Mouse (Mus musculus) lung, adult 2 months (tissue): ENCODE data around the gene Kdm4b.

Experiments used
- CTCF ChIP-seq: fragments of 200-500 bp; IDR thresholded peaks from 2 replicates; pipeline ENCODE4 v1.5.1; 2011; ENCODE audit warnings: mild to moderate bottlenecking, low read length, control low read depth; ENCODE audit not compliant: insufficient read depth
- POLR2A ChIP-seq: fragments of 200-500 bp; IDR thresholded peaks from 2 replicates; pipeline ENCODE4 v1.6.1; 2011; ENCODE audit warnings: low read depth, mild to moderate bottlenecking, control low read depth, low read length, borderline replicate concordance; ENCODE audit errors: extremely low read depth

- TF ChIP-seq CTCF (no peak), POLR2A (no peak)
These were observed 5.4 kb downstream of the Kdm4b start for GRCm38 (mm10) chr17:56331256-56331655.
